Mouse (Mus musculus): ENCODE measurements around the gene Btbd35f2. TPM values are rescaled to one million over a fixed set of nuclear protein-coding genes. Genes with fewer than 3 reads are reported as not detected.
"Not testable (repeated sequence)": the region's sequence is repeated elsewhere in the genome, so short reads cannot be mapped to it uniquely, and the experiment has no call there.

Btbd35f2 gene
- not detected in 2 replicates for polyA plus RNA-seq (2014; fragmentation: Nextera tagmentation; extraction: Ambion mirVana)

DNA sequence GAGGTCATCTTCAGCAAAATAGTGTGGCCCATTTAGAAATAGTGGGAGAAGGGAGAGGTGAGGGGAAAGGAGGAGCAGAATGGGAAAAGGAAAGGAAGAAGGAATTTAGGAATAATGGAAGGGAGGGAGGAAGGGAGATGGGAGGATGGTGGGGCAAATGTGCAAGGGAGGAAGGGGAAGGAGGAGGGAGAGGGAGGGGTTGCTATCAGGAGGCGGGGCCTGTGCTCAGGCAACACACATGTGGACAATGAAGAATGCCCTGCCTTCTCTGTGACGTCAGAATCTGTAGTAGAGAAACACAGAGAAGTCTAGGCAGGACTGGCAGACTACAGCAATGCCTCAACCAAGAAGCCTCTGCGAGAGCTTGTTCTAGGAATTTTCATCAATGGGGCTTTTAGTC is at the start of gene Btbd35f2:
Gene Btbd35f2, plus strand, starts transcription at position 301 of the 400 bp plus-strand sequence.
- H3K9me3 ChIP-seq (ENCODE audit: control insufficient read depth, low read depth, low read length); H3K27ac ChIP-seq (ENCODE audit: low read length); H3K4me2 ChIP-seq (replicated peaks; ENCODE audit: low read depth, low read length); H3K9ac ChIP-seq (replicated peaks; ENCODE audit: low read depth, low read length); H3K36me3 ChIP-seq (ENCODE audit: control insufficient read depth, insufficient read depth, low read length); H3K27me3 ChIP-seq (ENCODE audit: control insufficient read depth, insufficient read depth, low read length); ATAC-seq (ENCODE audit: insufficient number of reproducible peaks, insufficient read depth, low FRiP score, low read depth); H3K4me3 ChIP-seq (ENCODE audit: low read depth, low read length); H3K4me1 ChIP-seq (ENCODE audit: control insufficient read depth, insufficient read depth, low read length): not testable (repeated sequence)
- no CpG with 5 or more reads among the region's 3 CpGs for WGBS

Other genes starting within 250 kb of the Btbd35f2 start
- not detected in 2 replicates for gene Btbd35f22, start 230.6 kb upstream of the Btbd35f2 start, polyA plus RNA-seq (2014; fragmentation: Nextera tagmentation; extraction: Ambion mirVana)

Data from stomach, embryonic 14.5 days (tissue).